21 mouse cellular contexts compared by ENCODE assay signal in the genomic region with DNA sequence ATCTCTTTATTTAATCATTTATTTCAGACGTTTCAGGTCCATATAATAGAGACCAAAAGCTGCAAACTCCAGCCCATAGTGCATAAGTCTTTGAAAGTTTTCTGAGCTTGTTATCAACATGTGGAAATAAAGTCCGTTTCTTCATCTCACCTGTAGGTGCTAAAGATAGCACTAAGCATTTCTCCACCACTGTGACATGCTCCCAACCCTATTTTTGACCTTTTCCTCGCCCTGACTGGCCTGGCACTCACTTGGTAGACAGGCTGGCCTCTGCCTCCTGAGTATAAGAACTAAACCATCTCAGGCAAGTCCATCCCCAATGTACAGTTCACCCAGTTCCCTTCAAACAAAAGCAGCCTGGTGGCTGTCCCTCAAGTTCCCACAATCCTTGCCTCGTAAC.
DNase-seq lines count a peak whose midpoint lies in the region; ATAC-seq and TF ChIP-seq lines count a peak whose summit lies in the region.
"Had no signal": no experiment of that assay in that cellular context is flagged by ENCODE, and none has a peak within 500 bp of the region (broad histone marks: within the 10 kb centered on the region; RNA-seq: fewer than 3 reads in every experiment).

No protein-coding gene starts in this region.

- H3K4me3 ChIP-seq in heart, embryonic 11.5 days (ENCODE audit: low read depth, low read length): no peak overlapping the region
- H3K4me3 ChIP-seq in intestine, embryonic 14.5 days (ENCODE audit: low read depth, low read length): no peak overlapping the region
- no peak overlapping the region for H3K4me3 ChIP-seq in intestine, embryonic 16.5 days (ENCODE audit: low read length)
- H3K4me3 ChIP-seq in liver, adult 2 months (ENCODE audit: insufficient read depth, low read depth, low read length): no peak overlapping the region
- H3K4me3 ChIP-seq: embryonic facial prominence, embryonic 13.5 days; embryonic facial prominence, embryonic 15.5 days; erythroblast, embryonic 14.5 days had no signal

- 59% methylated on average over 4 of the region's 4 CpGs for WGBS in heart, embryonic 11.5 days (ENCODE audit: insufficient replicate concordance)
- 70% methylated on average over 4 of the region's 4 CpGs for WGBS in intestine, embryonic 14.5 days
- WGBS in intestine, embryonic 16.5 days: 82% methylated on average over 4 of the region's 4 CpGs
- 52% methylated on average over 4 of the region's 4 CpGs for WGBS in liver, adult 2 months

- H3K27ac ChIP-seq in heart, embryonic 11.5 days (ENCODE audit: low read depth, low read length): no peak overlapping the region
- no peak overlapping the region for H3K27ac ChIP-seq in intestine, embryonic 14.5 days (ENCODE audit: low read depth)
- no peak overlapping the region for H3K27ac ChIP-seq in intestine, embryonic 16.5 days (ENCODE audit: low read length)
- H3K27ac ChIP-seq in liver, adult 2 months (replicated peaks; ENCODE audit: insufficient read depth, low read depth, low read length): peak overlapping the region; percentile 33; the same call in 1 of the 2 replicates
- H3K27ac ChIP-seq: embryonic facial prominence, embryonic 13.5 days; embryonic facial prominence, embryonic 15.5 days had no signal

- H3K79me2 ChIP-seq in liver, adult 2 months (ENCODE audit: control insufficient read depth, insufficient read depth, low read length): no peaks in the 10 kb centered on the region

- H3K36me3 ChIP-seq in heart, embryonic 11.5 days (ENCODE audit: control insufficient read depth, insufficient read depth, low read length): no peaks in the 10 kb centered on the region
- no peaks in the 10 kb centered on the region for H3K36me3 ChIP-seq in intestine, embryonic 14.5 days (ENCODE audit: control insufficient read depth, insufficient read depth, low read length)
- no peaks in the 10 kb centered on the region for H3K36me3 ChIP-seq in intestine, embryonic 16.5 days (ENCODE audit: control insufficient read depth, insufficient read depth, low read length)
- no peaks in the 10 kb centered on the region for H3K36me3 ChIP-seq in liver, adult 2 months (ENCODE audit: control insufficient read depth, insufficient read depth, low read length)
- H3K36me3 ChIP-seq: embryonic facial prominence, embryonic 13.5 days; embryonic facial prominence, embryonic 15.5 days had no signal

- H3K4me1 ChIP-seq in heart, embryonic 11.5 days (ENCODE audit: control insufficient read depth, insufficient read depth, low read length): peaks cover 9% of the 10 kb centered on the region
- H3K4me1 ChIP-seq in intestine, embryonic 14.5 days (replicated peaks; ENCODE audit: control insufficient read depth, insufficient read depth, low read length): no peaks in the 10 kb centered on the region
- H3K4me1 ChIP-seq in intestine, embryonic 16.5 days (ENCODE audit: control insufficient read depth, insufficient read depth, low read length): no peaks in the 10 kb centered on the region
- peaks cover 18% of the 10 kb centered on the region for H3K4me1 ChIP-seq in liver, adult 2 months (ENCODE audit: control insufficient read depth, insufficient read depth, low read length)

- H3K27me3 ChIP-seq in heart, embryonic 11.5 days (ENCODE audit: control insufficient read depth, insufficient read depth, low read length): no peaks in the 10 kb centered on the region
- no peaks in the 10 kb centered on the region for H3K27me3 ChIP-seq in intestine, embryonic 14.5 days (replicated peaks; ENCODE audit: control insufficient read depth, insufficient read depth, low read length)
- H3K27me3 ChIP-seq in intestine, embryonic 16.5 days (replicated peaks; ENCODE audit: control insufficient read depth, insufficient read depth, low read length): no peaks in the 10 kb centered on the region
- H3K27me3 ChIP-seq in liver, adult 2 months (ENCODE audit: control insufficient read depth, insufficient read depth, low read length): no peaks in the 10 kb centered on the region
- H3K27me3 ChIP-seq: embryonic facial prominence, embryonic 15.5 days had no signal

- no peak for ATAC-seq in heart, embryonic 11.5 days (replicated peaks; ENCODE audit: insufficient number of reproducible peaks, low FRiP score, low TSS enrichment)
- ATAC-seq in intestine, embryonic 14.5 days (replicated peaks; ENCODE audit: low FRiP score, low TSS enrichment, low read depth): no peak
- no peak for ATAC-seq in intestine, embryonic 16.5 days
- ATAC-seq: forebrain, embryonic 14.5 days; forebrain, embryonic 16.5 days had no signal

- no peaks in the 10 kb centered on the region for H3K9me3 ChIP-seq in heart, embryonic 11.5 days (replicated peaks; ENCODE audit: control insufficient read depth, low read length)
- H3K9me3 ChIP-seq in intestine, embryonic 14.5 days (ENCODE audit: control insufficient read depth, low read length): no peaks in the 10 kb centered on the region
- no peaks in the 10 kb centered on the region for H3K9me3 ChIP-seq in intestine, embryonic 16.5 days (ENCODE audit: control insufficient read depth, low read length)
- H3K9me3 ChIP-seq: embryonic facial prominence, embryonic 13.5 days; embryonic facial prominence, embryonic 15.5 days had no signal

- H3K4me2 ChIP-seq in heart, embryonic 11.5 days: no peak overlapping the region
- no peak overlapping the region for H3K4me2 ChIP-seq in intestine, embryonic 14.5 days (ENCODE audit: low read length)
- no peak overlapping the region for H3K4me2 ChIP-seq in intestine, embryonic 16.5 days (ENCODE audit: low read depth, low read length)
- H3K4me2 ChIP-seq: embryonic facial prominence, embryonic 13.5 days; embryonic facial prominence, embryonic 15.5 days had no signal

- DNase-seq in heart, adult 11 months: peak; percentile 70
- peak; percentile 41 for DNase-seq in intestine, embryonic 14.5 days (ENCODE audit: low spot score)
- peak; percentile 58 for DNase-seq in liver, adult 2 months (ENCODE audit: extremely low read depth, low read depth, low spot score)
- DNase-seq in liver: no peak
- DNase-seq: adrenal gland, adult 2 months; adrenal gland, postnatal 10 days; adrenal gland, postnatal 25 days; cerebellum, adult 11 months; cerebellum, adult 18-20 months; cerebellum, adult 8-10 months; cerebellum, adult 9-11 months; cerebellum, postnatal 14 days; cerebellum, postnatal 36 days; embryo, embryonic 11 days had no signal

- no peak for TF ChIP-seq POLR2A in liver, adult 2 months (IDR thresholded peaks at IDR 0.05; ENCODE audit: extremely low read depth, insufficient read depth, low read length)

- TF ChIP-seq CTCF in liver, adult 2 months (IDR thresholded peaks at IDR 0.05; ENCODE audit: low read depth, low read length): no peak

- H3K9ac ChIP-seq in heart, embryonic 11.5 days (ENCODE audit: low read depth, low read length): no peak overlapping the region
- no peak overlapping the region for H3K9ac ChIP-seq in intestine, embryonic 14.5 days (ENCODE audit: low read length)
- H3K9ac ChIP-seq in intestine, embryonic 16.5 days (ENCODE audit: low read depth, low read length): no peak overlapping the region
- no peak overlapping the region for H3K9ac ChIP-seq in liver, adult 2 months (ENCODE audit: low read depth, low read length)
- H3K9ac ChIP-seq: embryonic facial prominence, embryonic 13.5 days; embryonic facial prominence, embryonic 15.5 days had no signal
